Mouse (Mus musculus): ENCODE results near the gene Ddx49. TPM values are rescaled to one million over a fixed set of nuclear protein-coding genes. Genes with fewer than 3 reads are reported as not detected.

Ddx49 gene
- polyA plus RNA-seq, 1 experiment: 2.8 TPM

GRCm38 (mm10) chr8:70300881-70301280 is 1.4 kb downstream of the Ddx49 start:
- TF ChIP-seq TAL1 (IDR thresholded peaks at IDR 0.05; ENCODE audit: low read length) (no peak), GATA1 (IDR thresholded peaks at IDR 0.05; ENCODE audit: low read length) (no peak)
- Histone ChIP-seq H3K9me3 (ENCODE audit: control insufficient read depth, low read length) (no peaks in the 10 kb centered on the region), H3K36me3 (ENCODE audit: control insufficient read depth) (peaks cover 64% of the 10 kb centered on the region), H3K4me1 (ENCODE audit: control insufficient read depth) (peaks cover 37% of the 10 kb centered on the region), H3K4me3 (replicated peaks) (peak overlapping the region; percentile 32), H3K27me3 (ENCODE audit: control insufficient read depth) (no peaks in the 10 kb centered on the region)

- H3K27me3 ChIP-seq (ENCODE audit: control insufficient read depth): no peaks in the 10 kb centered on the region
- H3K9me3 ChIP-seq (ENCODE audit: control insufficient read depth, low read length): no peaks in the 10 kb centered on the region
- H3K36me3 ChIP-seq (ENCODE audit: control insufficient read depth): peaks cover 75% of the 10 kb centered on the region
- no peak overlapping the region for H3K4me3 ChIP-seq (replicated peaks)
- no peak for TF ChIP-seq GATA1 (IDR thresholded peaks at IDR 0.05; ENCODE audit: low read length)
- TF ChIP-seq TAL1 (IDR thresholded peaks at IDR 0.05; ENCODE audit: low read length): no peak
- no peaks in the 10 kb centered on the region for H3K4me1 ChIP-seq (ENCODE audit: control insufficient read depth)
Measured at GRCm38 (mm10) chr8:70293988-70294405, 8.3 kb downstream of the Ddx49 start.

- H3K27me3 ChIP-seq (ENCODE audit: control insufficient read depth): peaks cover 22% of the 10 kb centered on the region
- H3K36me3 ChIP-seq (ENCODE audit: control insufficient read depth): peaks cover 11% of the 10 kb centered on the region
- H3K9me3 ChIP-seq (ENCODE audit: control insufficient read depth, low read length): peaks cover 7% of the 10 kb centered on the region
- TF ChIP-seq TAL1 (IDR thresholded peaks at IDR 0.05; ENCODE audit: low read length) (no peak), GATA1 (IDR thresholded peaks at IDR 0.05; ENCODE audit: low read length) (no peak)
- H3K4me3 ChIP-seq (replicated peaks): no peak overlapping the region
- H3K4me1 ChIP-seq (ENCODE audit: control insufficient read depth): peaks cover 18% of the 10 kb centered on the region
Measured at GRCm38 (mm10) chr8:70286737-70287136, 15.6 kb downstream of the Ddx49 start.

GRCm38 (mm10) chr8:70285304-70285703 is 17.0 kb downstream of the Ddx49 start:
- Histone ChIP-seq H3K4me3 (replicated peaks) (no peak overlapping the region), H3K36me3 (ENCODE audit: control insufficient read depth) (peaks cover 2% of the 10 kb centered on the region; the same call in 1 of the 2 replicates), H3K4me1 (ENCODE audit: control insufficient read depth) (peaks cover 20% of the 10 kb centered on the region), H3K27me3 (ENCODE audit: control insufficient read depth) (peaks cover 22% of the 10 kb centered on the region), H3K9me3 (ENCODE audit: control insufficient read depth, low read length) (peaks cover 7% of the 10 kb centered on the region)
- no peak for TF ChIP-seq GATA1 (IDR thresholded peaks at IDR 0.05; ENCODE audit: low read length)
- TF ChIP-seq TAL1 (IDR thresholded peaks at IDR 0.05; ENCODE audit: low read length): no peak

GRCm38 (mm10) chr8:70284421-70284820 is 17.9 kb downstream of the Ddx49 start:
- H3K9me3 ChIP-seq (ENCODE audit: control insufficient read depth, low read length): peaks cover 7% of the 10 kb centered on the region
- peaks cover 22% of the 10 kb centered on the region for H3K27me3 ChIP-seq (ENCODE audit: control insufficient read depth)
- TF ChIP-seq TAL1 (IDR thresholded peaks at IDR 0.05; ENCODE audit: low read length) (no peak), GATA1 (IDR thresholded peaks at IDR 0.05; ENCODE audit: low read length) (no peak)
- no peak overlapping the region for H3K4me3 ChIP-seq (replicated peaks)
- peaks cover 20% of the 10 kb centered on the region for H3K4me1 ChIP-seq (ENCODE audit: control insufficient read depth)
- H3K36me3 ChIP-seq (ENCODE audit: control insufficient read depth): peaks cover 2% of the 10 kb centered on the region; the same call in 1 of the 2 replicates

GRCm38 (mm10) chr8:70283136-70284077 is 18.9 kb downstream of the Ddx49 start:
- Histone ChIP-seq H3K27me3 (ENCODE audit: control insufficient read depth) (peaks cover 23% of the 10 kb centered on the region), H3K4me3 (replicated peaks) (peak overlapping the region; percentile 70), H3K9me3 (ENCODE audit: control insufficient read depth, low read length) (peaks cover 7% of the 10 kb centered on the region), H3K4me1 (ENCODE audit: control insufficient read depth) (peaks cover 25% of the 10 kb centered on the region), H3K36me3 (ENCODE audit: control insufficient read depth) (peaks cover 2% of the 10 kb centered on the region; the same call in 1 of the 2 replicates)
- TF ChIP-seq GATA1 (IDR thresholded peaks at IDR 0.05; ENCODE audit: low read length): no peak

GRCm38 (mm10) chr8:70282603-70283135 is 19.6 kb downstream of the Ddx49 start, which contains the start of gene Homer3:
Gene Homer3 (plus strand): TSS chr8:70282827.
- peaks cover 26% of the 10 kb centered on the region for H3K27me3 ChIP-seq (ENCODE audit: control insufficient read depth)
- no peak for TF ChIP-seq GATA1 (IDR thresholded peaks at IDR 0.05; ENCODE audit: low read length)
- TF ChIP-seq TAL1 (IDR thresholded peaks at IDR 0.05; ENCODE audit: low read length): no peak
- H3K36me3 ChIP-seq (ENCODE audit: control insufficient read depth): peaks cover 2% of the 10 kb centered on the region; the same call in 1 of the 2 replicates
- peak within 1 kb of the TSS; percentile 70 for H3K4me3 ChIP-seq (replicated peaks)
- peaks cover 7% of the 10 kb centered on the region for H3K9me3 ChIP-seq (ENCODE audit: control insufficient read depth, low read length)
- H3K4me1 ChIP-seq (ENCODE audit: control insufficient read depth): peaks cover 29% of the 10 kb centered on the region

GRCm38 (mm10) chr8:70281001-70281400 is 21.3 kb downstream of the Ddx49 start:
- no peaks in the 10 kb centered on the region; the same call in 1 of the 2 replicates for H3K36me3 ChIP-seq (ENCODE audit: control insufficient read depth)
- H3K4me1 ChIP-seq (ENCODE audit: control insufficient read depth): peaks cover 44% of the 10 kb centered on the region
- no peak overlapping the region for H3K4me3 ChIP-seq (replicated peaks)
- H3K9me3 ChIP-seq (ENCODE audit: control insufficient read depth, low read length): no peaks in the 10 kb centered on the region
- peaks cover 26% of the 10 kb centered on the region for H3K27me3 ChIP-seq (ENCODE audit: control insufficient read depth)
- TF ChIP-seq TAL1 (IDR thresholded peaks at IDR 0.05; ENCODE audit: low read length) (no peak), GATA1 (IDR thresholded peaks at IDR 0.05; ENCODE audit: low read length) (no peak)

- TF ChIP-seq TAL1 (IDR thresholded peaks at IDR 0.05; ENCODE audit: low read length): no peak
- TF ChIP-seq GATA1 (IDR thresholded peaks at IDR 0.05; ENCODE audit: low read length): no peak
- Histone ChIP-seq H3K9me3 (ENCODE audit: control insufficient read depth, low read length) (no peaks in the 10 kb centered on the region), H3K36me3 (ENCODE audit: control insufficient read depth) (no peaks in the 10 kb centered on the region), H3K27me3 (ENCODE audit: control insufficient read depth) (peaks cover 23% of the 10 kb centered on the region), H3K4me3 (replicated peaks) (no peak overlapping the region), H3K4me1 (ENCODE audit: control insufficient read depth) (peaks cover 45% of the 10 kb centered on the region)
Measured at GRCm38 (mm10) chr8:70279266-70279665, 23.0 kb downstream of the Ddx49 start.

Data from erythroblast, embryonic 14.5 days (primary cell).